Mouse (Mus musculus) hindbrain, embryonic 16.5 days (tissue): ENCODE measurements at regions not wholly inside any gene's neighbourhood (a gene's known extent, or its start where the extent isn't known, plus 50 kb on each side); places are given as distances from the start of the nearest gene placed in this dataset.

Experiments used
- ATAC-seq: fragments of 200-750 bp; cut with Nextera tagmentation; 2 replicates; pipeline ENCODE4 v1.8.0; 2017; ENCODE audit warnings: moderate TSS enrichment, moderate library complexity
- H3K27ac ChIP-seq: fragments of 300-500 bp; sonication (generic); 2 replicates; pipeline ENCODE4 v1.5.1; 2014; ENCODE audit warnings: low read depth, mild to moderate bottlenecking, control low read depth, low read length, moderate library complexity
- H3K27me3 ChIP-seq: fragments of 300-500 bp; sonication (generic); replicated peaks from 2 replicates; pipeline ENCODE4 v1.6.1; 2014; ENCODE audit warnings: low read length; ENCODE audit not compliant: control insufficient read depth, insufficient read depth
- H3K36me3 ChIP-seq: fragments of 300-500 bp; sonication (generic); 2 replicates; pipeline ENCODE4 v1.6.1; 2014; ENCODE audit warnings: mild to moderate bottlenecking, low read length, moderate library complexity, mixed read lengths; ENCODE audit not compliant: control insufficient read depth, insufficient read depth
- H3K4me1 ChIP-seq: fragments of 300-500 bp; sonication (generic); 2 replicates; pipeline ENCODE4 v1.6.1; 2014; ENCODE audit warnings: low read depth, low read length; ENCODE audit not compliant: control insufficient read depth, insufficient read depth
- H3K4me2 ChIP-seq: fragments of 300-500 bp; sonication (generic); 2 replicates; pipeline ENCODE4 v1.6.1; 2014; ENCODE audit warnings: mild to moderate bottlenecking, low read length, control low read depth, moderate library complexity
- H3K4me3 ChIP-seq: fragments of 300-500 bp; sonication (generic); 2 replicates; pipeline ENCODE4 v1.5.1; 2014; ENCODE audit warnings: mild to moderate bottlenecking, low read length, control low read depth, moderate library complexity
- H3K9ac ChIP-seq: fragments of 300-500 bp; sonication (generic); 2 replicates; pipeline ENCODE4 v1.6.1; 2014; ENCODE audit warnings: low read depth, mild to moderate bottlenecking, control low read depth, low read length, moderate library complexity
- H3K9me3 ChIP-seq: fragments of 300-500 bp; sonication (generic); 2 replicates; pipeline ENCODE4 v1.6.1; 2014; ENCODE audit warnings: mild to moderate bottlenecking, low read length, moderate library complexity; ENCODE audit not compliant: control insufficient read depth
- WGBS: fragments of 180-500 bp; shearing (Covaris S2); extraction: QIAGEN DNeasy Blood & Tissue Kit; methylation state at CpG from one replicate; pipeline ENCODE4 v1.1.7; 2014; 5-methylcytosine and 5-hydroxymethylcytosine counted together

DNA sequence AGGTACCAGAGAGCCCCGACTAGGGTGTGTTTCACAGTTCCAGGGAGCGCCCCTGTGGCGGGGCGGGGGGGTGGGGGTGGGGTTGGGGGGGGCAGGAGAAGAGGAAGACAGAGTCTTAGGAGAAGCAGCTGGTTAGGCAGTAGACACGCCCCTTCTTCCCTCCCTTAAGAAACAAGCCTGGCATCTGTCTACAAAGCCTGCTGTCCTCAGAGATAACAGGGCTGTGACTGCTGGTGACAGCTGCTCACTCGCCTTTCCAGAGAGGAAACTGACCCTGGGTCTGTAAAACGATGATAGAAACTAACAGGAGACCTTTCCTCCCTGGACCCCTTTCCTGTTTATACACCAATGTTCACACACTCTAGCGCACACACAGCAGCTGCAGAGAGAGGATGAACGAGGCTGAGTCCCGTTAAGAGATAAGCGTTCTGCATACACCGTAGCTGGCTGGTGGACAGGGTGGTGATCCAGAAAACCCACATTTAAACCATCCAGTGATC lies 164.4 kb downstream of the Ly86 start:
- H3K4me2 ChIP-seq: no peak overlapping the region
- WGBS: 31% methylated on average over 12 of the region's 12 CpGs
- peak; percentile 26; the same call in 1 of the 2 replicates for ATAC-seq
- no peaks in the 10 kb centered on the region for H3K9me3 ChIP-seq
- H3K4me3 ChIP-seq: no peak overlapping the region
- no peaks in the 10 kb centered on the region for H3K27me3 ChIP-seq
- peaks cover 13% of the 10 kb centered on the region for H3K4me1 ChIP-seq
- peak overlapping the region; percentile 45; the same call in 1 of the 2 replicates for H3K27ac ChIP-seq
- no peaks in the 10 kb centered on the region for H3K36me3 ChIP-seq
- 0 out of 2 replicates have a peak overlapping the region, but pooled peaks have one; percentile 15 for H3K9ac ChIP-seq

DNA sequence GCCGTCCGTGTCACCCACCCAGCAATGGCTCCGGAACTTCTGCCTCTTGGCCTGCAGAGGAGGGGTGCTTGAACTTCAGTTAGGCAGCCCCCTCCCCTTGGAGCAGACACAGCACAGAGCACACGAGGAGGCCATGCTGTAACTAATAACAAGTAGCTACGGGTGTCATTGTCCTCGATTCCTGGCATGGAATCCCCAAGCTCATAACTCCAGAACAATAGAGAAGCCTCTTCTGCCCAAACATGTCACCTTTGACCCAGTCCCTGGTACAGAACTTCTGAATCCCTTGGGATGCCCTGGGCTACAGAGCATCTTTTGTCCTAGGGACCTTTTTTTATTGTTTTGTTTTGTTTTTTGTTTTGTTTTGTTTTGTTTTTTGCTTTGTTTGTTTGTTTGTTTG lies 165.5 kb downstream of the Ly86 start:
- H3K4me2 ChIP-seq: no peak overlapping the region
- WGBS: 68% methylated on average over 6 of the region's 6 CpGs
- no peak overlapping the region for H3K27ac ChIP-seq
- H3K4me3 ChIP-seq: no peak overlapping the region
- no peaks in the 10 kb centered on the region for H3K36me3 ChIP-seq
- H3K27me3 ChIP-seq: no peaks in the 10 kb centered on the region
- ATAC-seq: no peak
- H3K9ac ChIP-seq: no peak overlapping the region
- peaks cover 17% of the 10 kb centered on the region for H3K4me1 ChIP-seq
- H3K9me3 ChIP-seq: no peaks in the 10 kb centered on the region

DNA sequence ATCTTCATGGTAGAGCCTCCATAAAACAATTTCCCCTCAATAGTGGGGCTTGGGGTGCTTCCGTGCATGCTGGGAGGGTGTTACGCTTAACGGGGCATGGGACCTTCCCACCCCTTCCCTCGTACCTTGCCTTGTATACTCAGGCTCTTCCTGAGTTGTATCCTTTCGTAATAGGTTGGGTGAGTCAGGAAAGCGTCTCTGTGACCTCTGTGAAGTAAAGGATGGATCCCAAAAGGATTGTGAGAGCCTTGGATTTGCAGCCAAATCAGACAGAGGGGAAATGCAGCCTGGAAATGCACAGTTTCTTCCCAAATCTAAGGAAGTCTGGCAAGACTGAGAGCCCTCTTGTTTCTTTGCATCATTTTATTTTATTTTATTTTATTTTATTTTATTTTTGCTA lies 166.0 kb downstream of the Ly86 start:
- Histone ChIP-seq H3K36me3 (no peaks in the 10 kb centered on the region), H3K4me1 (peaks cover 17% of the 10 kb centered on the region), H3K27me3 (no peaks in the 10 kb centered on the region), H3K9me3 (no peaks in the 10 kb centered on the region), H3K4me3 (no peak overlapping the region), H3K9ac (no peak overlapping the region), H3K27ac (no peak overlapping the region), H3K4me2 (no peak overlapping the region)
- 80% methylated on average over 6 of the region's 6 CpGs for WGBS
- no peak for ATAC-seq

DNA sequence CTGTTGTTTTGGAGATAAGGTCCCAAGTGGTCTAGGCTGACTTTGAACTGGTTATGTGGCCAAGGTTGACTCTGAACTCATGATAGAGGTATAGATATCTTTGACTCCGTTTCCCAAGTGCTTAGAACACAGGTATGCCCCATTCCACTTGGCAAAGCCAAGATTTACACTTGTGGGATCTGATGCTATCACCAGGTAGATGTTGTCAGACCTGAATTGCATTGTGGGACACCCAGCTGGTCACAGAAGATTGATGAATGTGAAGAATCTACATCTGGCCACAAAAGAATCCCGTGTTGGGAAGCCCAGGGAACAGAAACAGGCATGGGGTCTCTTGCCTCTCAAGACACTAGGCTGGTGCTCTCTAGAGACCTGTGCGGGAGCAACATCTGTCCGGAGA lies 166.4 kb downstream of the Ly86 start:
- Histone ChIP-seq H3K9me3 (no peaks in the 10 kb centered on the region), H3K27ac (no peak overlapping the region), H3K4me1 (peaks cover 13% of the 10 kb centered on the region), H3K4me3 (no peak overlapping the region), H3K9ac (no peak overlapping the region), H3K4me2 (no peak overlapping the region), H3K27me3 (no peaks in the 10 kb centered on the region), H3K36me3 (no peaks in the 10 kb centered on the region)
- 75% methylated on average over 4 of the region's 4 CpGs for WGBS
- no peak for ATAC-seq

DNA sequence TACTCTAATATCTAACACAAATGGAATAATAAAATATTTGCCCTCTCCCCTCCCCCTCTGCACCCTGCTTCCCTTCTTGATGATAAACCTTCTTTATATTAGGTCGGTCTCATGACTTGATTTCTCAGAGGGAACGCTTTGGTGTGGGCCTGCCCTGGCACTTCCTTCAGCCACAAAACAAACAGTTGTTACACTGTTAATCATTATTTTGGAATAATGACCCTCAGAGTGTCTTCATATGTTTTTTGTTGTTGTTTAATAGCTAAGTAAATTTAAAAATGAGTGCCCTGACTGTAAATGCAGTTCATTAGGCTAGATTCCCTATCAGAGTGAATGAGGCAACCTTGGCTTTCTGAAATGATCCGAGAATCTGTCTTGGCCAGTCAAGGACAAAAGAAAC lies 167.8 kb downstream of the Ly86 start:
- H3K4me1 ChIP-seq: peaks cover 10% of the 10 kb centered on the region
- H3K27me3 ChIP-seq: no peaks in the 10 kb centered on the region
- H3K27ac ChIP-seq: no peak overlapping the region
- H3K4me2 ChIP-seq: no peak overlapping the region
- no peaks in the 10 kb centered on the region for H3K9me3 ChIP-seq
- H3K9ac ChIP-seq: no peak overlapping the region
- no peak overlapping the region for H3K4me3 ChIP-seq
- no peaks in the 10 kb centered on the region for H3K36me3 ChIP-seq
- 74% methylated on average over 3 of the region's 3 CpGs for WGBS
- no peak for ATAC-seq

DNA sequence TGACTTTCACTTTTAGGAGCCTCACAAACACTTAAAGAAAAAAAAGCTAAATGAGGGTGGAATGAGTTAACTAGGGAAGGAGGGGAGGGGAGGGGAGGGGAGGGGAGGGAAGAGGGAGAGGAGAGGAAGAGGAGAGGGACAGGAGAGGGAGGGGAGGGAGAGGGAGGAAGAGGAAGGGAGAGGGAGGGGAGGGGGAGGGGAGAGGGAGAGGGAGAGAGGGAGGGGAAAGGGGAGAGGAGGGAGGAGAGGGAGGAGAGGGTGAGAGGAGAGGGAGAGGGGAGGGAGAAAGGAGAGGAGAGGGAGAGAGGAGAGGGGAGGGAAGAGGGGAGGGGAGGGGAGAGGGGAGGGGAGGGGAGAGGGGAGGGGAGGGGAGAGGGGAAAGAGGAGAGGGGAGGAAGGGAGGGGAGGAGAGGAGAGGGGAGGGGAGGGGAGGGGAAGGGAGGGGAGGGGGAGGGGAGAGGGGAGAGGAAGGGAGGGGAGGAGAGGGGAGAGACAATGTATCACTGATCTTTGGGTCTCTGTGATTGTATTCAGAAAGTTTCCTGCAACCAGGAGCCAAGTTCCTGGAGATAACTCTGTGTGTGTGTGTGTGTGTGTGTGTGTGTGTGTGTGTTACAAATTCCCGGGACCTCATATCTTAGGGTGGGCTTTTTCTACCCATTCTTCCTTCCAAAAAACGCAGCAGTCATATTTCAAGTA lies 168.3 kb downstream of the Ly86 start:
- no peak overlapping the region for H3K9ac ChIP-seq
- H3K4me1 ChIP-seq: peaks cover 10% of the 10 kb centered on the region
- WGBS: 27% methylated on average over 2 of the region's 2 CpGs
- H3K9me3 ChIP-seq: no peaks in the 10 kb centered on the region
- no peak for ATAC-seq
- no peaks in the 10 kb centered on the region for H3K36me3 ChIP-seq
- H3K4me3 ChIP-seq: no peak overlapping the region
- H3K4me2 ChIP-seq: peak overlapping the region; percentile 47
- H3K27me3 ChIP-seq: no peaks in the 10 kb centered on the region
- peak overlapping the region; percentile 72 for H3K27ac ChIP-seq

DNA sequence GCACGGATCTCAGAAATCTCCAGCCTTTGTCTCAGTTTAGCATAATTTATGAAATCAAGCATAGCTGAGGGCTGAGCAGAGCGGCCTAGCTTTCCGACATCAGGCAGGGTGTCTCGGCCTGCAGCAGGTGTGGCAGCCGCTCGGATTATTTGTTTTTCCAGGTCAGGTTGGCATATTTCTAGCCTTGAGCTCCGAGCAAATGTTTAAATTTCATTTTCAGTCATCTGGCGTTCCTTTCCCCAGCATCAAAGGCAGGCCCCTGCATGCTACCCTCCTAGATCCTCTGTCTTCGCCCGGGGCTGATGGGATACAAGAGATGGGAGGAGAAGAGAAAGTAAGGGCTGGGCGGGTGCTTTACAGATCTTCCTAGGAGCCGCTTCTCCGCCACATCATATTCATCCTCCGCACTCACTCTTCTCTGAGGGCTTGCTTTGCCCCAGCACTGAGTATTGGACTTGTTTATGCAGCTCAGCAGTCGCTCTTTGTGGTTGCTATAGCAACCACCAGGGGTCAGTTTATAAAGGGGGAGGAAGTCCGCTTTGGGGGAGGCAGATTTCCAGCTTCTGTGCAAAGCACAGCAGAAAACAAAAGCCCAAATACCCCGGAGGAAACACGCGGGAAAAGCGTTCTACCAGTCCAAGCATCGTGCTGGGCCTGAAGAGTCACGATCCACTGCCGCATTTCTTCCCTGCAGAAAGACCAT lies 169.0 kb downstream of the Ly86 start:
- ATAC-seq: peak; percentile 90
- H3K9me3 ChIP-seq: no peaks in the 10 kb centered on the region
- H3K4me2 ChIP-seq: peak overlapping the region; percentile 47
- peaks cover 10% of the 10 kb centered on the region for H3K4me1 ChIP-seq
- H3K4me3 ChIP-seq: no peak overlapping the region
- H3K9ac ChIP-seq: peak overlapping the region; percentile 39; the same call in 1 of the 2 replicates
- no peaks in the 10 kb centered on the region for H3K27me3 ChIP-seq
- no peaks in the 10 kb centered on the region for H3K36me3 ChIP-seq
- peak overlapping the region; percentile 72 for H3K27ac ChIP-seq
- 3% methylated on average over 23 of the region's 23 CpGs for WGBS

DNA sequence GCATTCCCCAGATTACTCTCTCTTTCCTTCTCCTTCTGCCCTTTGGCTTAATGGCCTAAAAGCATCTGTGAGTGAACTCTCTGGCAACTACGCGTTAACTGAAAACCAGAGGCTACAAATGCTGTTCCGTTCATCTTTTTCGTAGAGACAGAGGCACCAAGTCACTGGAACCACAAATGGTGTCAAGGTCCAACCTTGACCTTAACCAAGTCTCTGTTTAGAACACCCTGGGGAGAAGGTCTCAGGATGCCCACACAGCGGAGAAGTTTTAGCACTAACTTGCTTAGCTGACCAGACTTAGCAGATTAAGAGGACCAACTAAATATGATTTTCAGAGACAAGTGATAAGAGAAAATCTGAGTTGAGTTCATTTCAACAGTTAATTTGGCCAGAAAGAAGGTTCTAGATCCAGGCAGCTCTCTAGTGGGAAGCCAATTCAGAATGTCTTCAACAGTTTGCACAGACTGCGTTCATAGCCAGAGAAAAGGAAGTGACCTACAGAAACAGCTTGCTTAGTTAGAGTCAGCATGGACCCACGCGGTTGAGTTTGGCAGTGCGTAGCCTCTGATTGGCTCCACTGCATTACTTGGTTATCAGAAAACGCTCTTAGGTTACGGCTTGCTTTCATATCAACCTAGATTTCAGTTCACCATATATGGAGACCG lies 169.8 kb downstream of the Ly86 start:
- no peaks in the 10 kb centered on the region for H3K9me3 ChIP-seq
- no peak overlapping the region for H3K9ac ChIP-seq
- WGBS: 65% methylated on average over 12 of the region's 12 CpGs
- no peaks in the 10 kb centered on the region for H3K36me3 ChIP-seq
- peaks cover 10% of the 10 kb centered on the region for H3K4me1 ChIP-seq
- no peak overlapping the region for H3K4me3 ChIP-seq
- H3K4me2 ChIP-seq: peak overlapping the region; percentile 47; the same call in 1 of the 2 replicates
- ATAC-seq: no peak
- H3K27me3 ChIP-seq: no peaks in the 10 kb centered on the region
- peak overlapping the region; percentile 72 for H3K27ac ChIP-seq
